Mouse (Mus musculus) stomach, postnatal 0 days (tissue): ENCODE results near the gene Slc10a7. TPM values are rescaled to one million over a fixed set of nuclear protein-coding genes. Genes with fewer than 3 reads are reported as not detected.

ENCODE experiments used
- ATAC-seq: fragments of 200-750 bp; cut with Nextera tagmentation; 2 replicates; pipeline ENCODE4 v1.8.0; 2017; ENCODE audit not compliant: low FRiP score, low TSS enrichment
- DNase-seq: peaks from one replicate; pipeline ENCODE4 v3.0.0-alpha.2; 2016; ENCODE audit warnings: low spot score
- H3K27ac ChIP-seq: fragments of 300-500 bp; sonication (generic); replicated peaks from 2 replicates; pipeline ENCODE4 v1.5.1; 2014; ENCODE audit warnings: mild to moderate bottlenecking, control low read depth
- H3K27me3 ChIP-seq: fragments of 300-500 bp; sonication (generic); 2 replicates; pipeline ENCODE4 v1.6.1; 2014; ENCODE audit warnings: low read length; ENCODE audit not compliant: control insufficient read depth, insufficient read depth
- H3K36me3 ChIP-seq: fragments of 300-500 bp; sonication (generic); 2 replicates; pipeline ENCODE4 v1.6.1; 2014; ENCODE audit warnings: low read length, mixed read lengths; ENCODE audit not compliant: control insufficient read depth, insufficient read depth
- H3K4me1 ChIP-seq: fragments of 300-500 bp; sonication (generic); replicated peaks from 2 replicates; pipeline ENCODE4 v1.6.1; 2014; ENCODE audit warnings: antibody characterized with exemption; ENCODE audit not compliant: control insufficient read depth, insufficient read depth
- H3K4me2 ChIP-seq: fragments of 300-500 bp; sonication (generic); replicated peaks from 2 replicates; pipeline ENCODE4 v1.6.1; 2014; ENCODE audit warnings: low read depth, mild to moderate bottlenecking, control low read depth, moderate library complexity
- H3K4me3 ChIP-seq: fragments of 300-500 bp; sonication (generic); 2 replicates; pipeline ENCODE4 v1.5.1; 2014; ENCODE audit warnings: low read depth, low read length, control low read depth
- H3K9ac ChIP-seq: fragments of 300-500 bp; sonication (generic); 2 replicates; pipeline ENCODE4 v1.6.1; 2014; ENCODE audit warnings: mild to moderate bottlenecking, low read length, control low read depth, mixed read lengths
- H3K9me3 ChIP-seq: fragments of 300-500 bp; sonication (generic); 2 replicates; pipeline ENCODE4 v1.6.1; 2016; ENCODE audit warnings: low read length; ENCODE audit not compliant: control insufficient read depth
- CTCF ChIP-seq: IDR thresholded peaks from 2 replicates; pipeline ENCODE4 v1.5.1; 2016; ENCODE audit warnings: antibody characterized with exemption, low read depth, mild to moderate bottlenecking, moderate library complexity
- EP300 ChIP-seq: optimal IDR thresholded peaks from 2 replicates; pipeline ENCODE3; 2016; ENCODE audit warnings: antibody characterized with exemption
- WGBS: fragments of 180-500 bp; shearing (Covaris S2); extraction: QIAGEN DNeasy Blood & Tissue Kit; methylation state at CpG from one replicate; pipeline ENCODE4 v1.1.7; 2014; 5-methylcytosine and 5-hydroxymethylcytosine counted together
- polyA plus RNA-seq: library from polyadenylated mRNA; unstranded; fragments of >200 nt; fragmentation: Nextera tagmentation; extraction: Ambion mirVana; gene quantifications from 2 replicates; pipeline ENCODE4 v1.2.1, GENCODE M21; 2015

Gene Slc10a7
- polyA plus RNA-seq, 1 experiment from 2014 or later: 11.3 TPM

GRCm38 (mm10) chr8:78749861-78750825 lies 241.0 kb downstream of the Slc10a7 start:
- no peak overlapping the region for H3K9ac ChIP-seq
- WGBS: 82% methylated on average over 8 of the region's 8 CpGs
- H3K27ac ChIP-seq: no peak overlapping the region
- no peaks in the 10 kb centered on the region for H3K4me1 ChIP-seq
- no peaks in the 10 kb centered on the region for H3K27me3 ChIP-seq
- no peak overlapping the region for H3K4me2 ChIP-seq
- TF ChIP-seq EP300 (no peak), CTCF (no peak)
- no peaks in the 10 kb centered on the region for H3K36me3 ChIP-seq
- DNase-seq (no peak), ATAC-seq (no peak)
- no peaks in the 10 kb centered on the region for H3K9me3 ChIP-seq
- no peak overlapping the region for H3K4me3 ChIP-seq

- Histone ChIP-seq H3K9ac (no peak overlapping the region), H3K4me2 (no peak overlapping the region), H3K4me1 (no peaks in the 10 kb centered on the region), H3K36me3 (no peaks in the 10 kb centered on the region), H3K27ac (no peak overlapping the region), H3K27me3 (no peaks in the 10 kb centered on the region), H3K9me3 (no peaks in the 10 kb centered on the region), H3K4me3 (no peak overlapping the region)
- no peak for TF ChIP-seq CTCF
- TF ChIP-seq EP300: no peak
- 79% methylated on average over 6 of the region's 6 CpGs for WGBS
- no peak for DNase-seq
- ATAC-seq: no peak
Measured at GRCm38 (mm10) chr8:78751151-78751550, 242.0 kb downstream of the Slc10a7 start.

- Histone ChIP-seq H3K4me1 (no peaks in the 10 kb centered on the region), H3K9ac (no peak overlapping the region), H3K36me3 (no peaks in the 10 kb centered on the region), H3K27ac (no peak overlapping the region), H3K27me3 (no peaks in the 10 kb centered on the region), H3K4me2 (no peak overlapping the region), H3K4me3 (no peak overlapping the region), H3K9me3 (no peaks in the 10 kb centered on the region)
- TF ChIP-seq CTCF (no peak), EP300 (no peak)
- DNase-seq (no peak), ATAC-seq (no peak)
- 85% methylated on average over 4 of the region's 4 CpGs for WGBS
Measured at GRCm38 (mm10) chr8:78754986-78755385, 245.8 kb downstream of the Slc10a7 start.

- Histone ChIP-seq H3K9me3 (no peaks in the 10 kb centered on the region), H3K36me3 (no peaks in the 10 kb centered on the region), H3K4me2 (no peak overlapping the region), H3K4me1 (no peaks in the 10 kb centered on the region), H3K27me3 (no peaks in the 10 kb centered on the region), H3K27ac (no peak overlapping the region), H3K9ac (no peak overlapping the region), H3K4me3 (no peak overlapping the region)
- no peak for TF ChIP-seq CTCF
- TF ChIP-seq EP300: no peak
- ATAC-seq (no peak), DNase-seq (no peak)
Measured at GRCm38 (mm10) chr8:78759139-78759538, 250.0 kb downstream of the Slc10a7 start.

GRCm38 (mm10) chr8:78764976-78765375 lies 255.8 kb downstream of the Slc10a7 start:
- ATAC-seq (no peak), DNase-seq (no peak)
- no peak overlapping the region for H3K27ac ChIP-seq
- H3K4me1 ChIP-seq: no peaks in the 10 kb centered on the region
- no peaks in the 10 kb centered on the region for H3K9me3 ChIP-seq
- H3K4me3 ChIP-seq: no peak overlapping the region
- no peaks in the 10 kb centered on the region for H3K27me3 ChIP-seq
- H3K9ac ChIP-seq: no peak overlapping the region
- no peak overlapping the region for H3K4me2 ChIP-seq
- no peaks in the 10 kb centered on the region for H3K36me3 ChIP-seq
- TF ChIP-seq CTCF: no peak
- no peak for TF ChIP-seq EP300

GRCm38 (mm10) chr8:78765556-78765955 lies 256.4 kb downstream of the Slc10a7 start:
- TF ChIP-seq EP300: no peak
- Histone ChIP-seq H3K36me3 (no peaks in the 10 kb centered on the region), H3K9me3 (no peaks in the 10 kb centered on the region), H3K27me3 (no peaks in the 10 kb centered on the region), H3K4me1 (no peaks in the 10 kb centered on the region), H3K4me3 (no peak overlapping the region), H3K27ac (no peak overlapping the region), H3K9ac (no peak overlapping the region), H3K4me2 (no peak overlapping the region)
- WGBS: 96% methylated on average over 1 of the region's 1 CpGs
- no peak for ATAC-seq
- no peak for DNase-seq
